Mouse (Mus musculus) megakaryocyte-erythroid progenitor cell, adult 5-6 weeks (primary cell): ENCODE measurements around the gene Naa30. TPM values are rescaled to one million over a fixed set of nuclear protein-coding genes. Genes with fewer than 3 reads are reported as not detected.
"Not testable (repeated sequence)": the region's sequence is repeated elsewhere in the genome, so short reads cannot be mapped to it uniquely, and the experiment has no call there.

Experiments used
- ATAC-seq: replicated peaks from 2 replicates; pipeline ENCODE4 v1.8.0; 2016; ENCODE audit warnings: mild to moderate bottlenecking, inconsistent platforms; ENCODE audit not compliant: severe bottlenecking, poor library complexity, low FRiP score, low TSS enrichment
- total RNA-seq, 2 experiments: library from RNA; stranded (forward) in 1 of 2; stranded (reverse) in 1 of 2; fragments of 200-1000, 215-1000 nt in 1 of 2; fragments of >200 nt in 1 of 2; fragmentation: Nextera tagmentation in 1 of 2; gene quantifications; 2 replicates each; pipeline ENCODE4 v1.2.3; 2014 to 2017

Naa30 gene
- total RNA-seq (2014; fragmentation: Nextera tagmentation) (20.3 and 28.6 TPM in 2 replicates), total RNA-seq (2017) (28.0 and 47.2 TPM in 2 replicates)

- peak; percentile 98 for ATAC-seq
Observed at GRCm38 (mm10) chr14:49171867-49172581, at the start of gene Naa30. Gene Naa30 (plus strand): TSS chr14:49172226.

GRCm38 (mm10) chr14:49127162-49127779, 44.8 kb upstream of the Naa30 start:
- no peak for ATAC-seq

- ATAC-seq: no peak
Observed at GRCm38 (mm10) chr14:49128544-49129263, 43.3 kb upstream of the Naa30 start.

DNA sequence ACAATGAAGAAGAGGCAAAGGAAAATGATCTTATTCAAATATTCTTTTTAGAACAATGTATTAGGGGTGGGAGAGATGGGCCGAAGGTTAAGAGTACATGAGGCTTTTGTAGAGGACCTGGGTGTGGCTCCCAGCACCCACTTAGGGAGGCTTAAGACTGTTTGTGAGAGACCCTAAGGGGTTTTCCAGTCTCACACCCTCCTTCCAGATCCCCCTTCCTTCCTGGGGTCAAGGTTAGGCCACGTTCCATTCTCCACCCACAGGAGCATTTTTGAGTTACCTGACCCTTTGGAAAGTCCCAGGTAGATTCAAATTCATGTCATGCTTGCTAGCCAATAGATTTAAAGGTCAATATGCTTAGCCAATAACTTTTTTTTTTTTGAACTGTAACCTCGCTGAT, 39.6 kb upstream of the Naa30 start:
- no peak for ATAC-seq

DNA sequence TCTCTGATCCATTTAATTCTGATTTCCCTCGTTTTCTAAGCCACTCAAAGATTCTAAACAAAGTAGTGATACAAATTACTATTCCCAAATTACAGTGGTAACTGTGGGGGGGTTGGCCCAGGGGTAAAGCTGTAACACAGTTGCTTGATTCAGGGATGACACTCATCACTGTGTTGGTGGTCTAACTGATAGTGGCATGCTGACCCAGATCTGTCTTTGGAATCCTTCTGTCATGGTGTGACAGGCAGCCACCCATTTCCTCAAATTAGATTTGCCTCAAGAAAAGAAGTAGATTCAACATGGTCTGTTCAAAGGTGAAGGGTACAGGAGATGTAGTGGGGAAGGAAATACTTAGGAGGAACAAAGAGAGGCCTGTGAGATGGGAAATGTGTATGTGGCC, 33.9 kb upstream of the Naa30 start:
- ATAC-seq: no peak

GRCm38 (mm10) chr14:49140756-49141155, 31.3 kb upstream of the Naa30 start:
- no peak for ATAC-seq

GRCm38 (mm10) chr14:49153801-49154200, 18.2 kb upstream of the Naa30 start:
- peak; percentile 81 for ATAC-seq

- no peak for ATAC-seq
Observed at GRCm38 (mm10) chr14:49155572-49155971, 16.5 kb upstream of the Naa30 start.

- ATAC-seq: no peak
Observed at GRCm38 (mm10) chr14:49158143-49158925, 13.7 kb upstream of the Naa30 start.

DNA sequence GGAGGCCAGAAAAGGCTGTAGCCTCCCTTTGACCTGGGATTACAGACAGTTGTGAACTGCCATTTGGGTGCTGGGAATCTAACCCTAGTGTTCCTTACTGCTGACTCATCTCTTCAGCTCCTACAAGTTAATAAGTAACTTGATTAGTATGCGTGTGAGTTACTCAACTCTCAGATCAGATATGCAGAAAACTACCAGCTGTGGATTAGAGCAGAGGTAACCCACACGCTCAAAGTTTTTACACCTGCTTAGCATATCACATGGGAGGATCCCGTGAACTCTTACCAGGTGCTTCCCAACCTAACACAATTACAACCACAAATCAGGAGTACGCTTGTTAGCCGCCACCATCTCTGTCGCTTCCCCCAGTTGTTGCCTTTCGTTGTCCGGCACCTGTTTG, 740 bp upstream of the Naa30 start:
- ATAC-seq: peak; percentile 19

- peak; percentile 48 for ATAC-seq
Observed at GRCm38 (mm10) chr14:49172582-49172988, 559 bp downstream of the Naa30 start.

DNA sequence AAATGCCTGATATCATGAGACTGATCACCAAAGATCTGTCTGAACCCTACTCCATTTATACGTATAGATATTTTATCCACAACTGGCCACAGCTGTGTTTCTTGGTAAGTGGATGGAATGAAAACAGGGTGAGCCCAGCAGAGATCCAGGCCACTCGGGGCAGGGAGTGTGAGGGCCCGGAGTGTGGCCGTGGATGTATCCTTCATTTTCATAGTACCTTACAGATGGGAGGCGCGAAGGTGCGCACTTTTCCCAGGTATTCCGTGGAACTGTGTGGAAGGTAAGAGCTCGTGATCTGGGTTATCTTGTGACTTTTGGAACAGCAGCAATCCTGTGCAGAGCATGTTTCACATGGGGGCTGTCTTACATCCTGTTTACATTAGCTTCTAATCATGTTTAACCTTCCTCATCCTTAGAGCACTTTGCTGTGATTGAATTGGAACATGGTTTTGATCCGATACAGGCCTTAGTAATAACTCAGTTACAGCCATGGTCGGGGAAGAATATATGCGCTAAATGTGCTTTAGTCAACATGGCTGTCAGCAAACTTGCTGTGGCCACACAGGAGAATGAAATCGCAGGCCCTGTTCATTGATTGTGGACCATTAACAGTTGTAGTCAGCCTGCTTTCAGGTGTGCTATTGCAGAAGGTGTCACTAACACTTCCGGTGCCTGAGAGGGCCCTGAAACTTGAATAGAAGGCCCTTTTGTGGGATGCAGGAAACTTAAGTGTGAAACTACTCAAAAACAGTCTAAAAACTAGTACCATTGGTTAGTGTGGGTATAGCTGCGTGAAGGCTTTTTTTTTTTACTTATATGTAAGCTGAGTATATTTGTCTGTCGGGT, 1.5 kb downstream of the Naa30 start:
- ATAC-seq: no peak

DNA sequence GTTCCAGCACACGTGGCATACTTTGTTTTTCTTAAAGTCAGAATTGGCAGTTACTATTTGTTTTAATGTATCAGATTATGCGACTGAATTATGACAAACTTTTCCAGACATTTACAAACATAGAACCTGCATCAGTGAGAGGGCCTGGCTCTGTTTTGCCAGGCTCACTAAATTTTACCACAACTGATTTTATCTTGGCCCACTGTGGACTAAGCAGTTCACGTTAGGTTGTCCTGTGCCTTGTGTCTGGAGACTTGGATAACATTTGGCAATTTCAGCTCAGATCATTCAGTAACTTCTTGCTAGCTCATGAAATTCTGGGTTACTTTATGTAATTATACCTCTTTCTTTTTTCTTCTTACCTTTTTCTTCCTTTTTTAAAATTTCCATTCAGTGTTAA, 7.7 kb downstream of the Naa30 start:
- ATAC-seq: peak; percentile 73; the same call in 1 of the 2 replicates

DNA sequence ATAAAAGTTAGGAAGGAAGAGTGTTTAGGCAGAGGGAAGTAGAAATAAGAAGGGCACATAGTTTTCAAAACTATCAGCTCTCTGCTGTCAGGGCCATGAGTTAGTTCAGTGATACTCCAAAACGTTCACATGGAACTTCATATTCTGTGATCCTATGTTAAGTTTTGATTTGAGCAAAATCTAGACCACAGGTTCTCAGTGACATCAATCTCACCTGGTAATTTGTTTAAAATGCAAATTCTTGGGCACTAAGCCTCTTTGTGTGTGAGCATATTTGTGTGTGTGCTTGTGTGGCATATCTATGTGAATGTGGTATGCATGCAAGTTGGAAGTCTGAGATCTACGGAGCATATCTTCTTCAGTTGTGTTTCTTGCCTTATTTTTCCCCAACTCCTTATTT, 14.2 kb downstream of the Naa30 start:
- ATAC-seq: no peak

GRCm38 (mm10) chr14:49197031-49197527, 25.1 kb downstream of the Naa30 start:
- ATAC-seq: no peak

- no peak for ATAC-seq
Observed at GRCm38 (mm10) chr14:49201073-49201778, 29.2 kb downstream of the Naa30 start.

GRCm38 (mm10) chr14:49210215-49210614, 38.2 kb downstream of the Naa30 start:
- not testable (repeated sequence) for ATAC-seq

DNA sequence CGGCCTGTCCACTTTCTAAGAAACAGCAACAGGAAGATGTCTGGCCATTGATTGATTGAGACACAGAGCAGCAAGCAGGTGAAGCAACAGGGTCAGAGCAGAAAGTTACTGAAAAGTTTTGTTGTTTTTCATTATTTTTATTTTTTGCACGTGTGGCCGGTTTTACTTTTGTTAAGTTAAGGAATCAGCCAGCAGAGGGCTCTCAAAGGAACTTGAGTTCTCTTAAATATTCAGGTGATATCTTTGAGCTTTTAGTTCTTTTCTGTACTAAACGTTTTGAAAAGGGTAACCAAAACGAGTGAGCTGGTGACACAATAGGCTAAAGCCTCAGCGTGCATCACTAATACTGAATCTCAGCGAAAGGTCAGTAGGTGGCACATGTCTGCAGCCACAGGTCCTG, 46.7 kb downstream of the Naa30 start:
- ATAC-seq: no peak
